Mouse (Mus musculus): ENCODE measurements at regions not wholly inside any gene's neighbourhood (a gene's known extent, or its start where the extent isn't known, plus 50 kb on each side); places are given as distances from the start of the nearest gene placed in this dataset.

DNA sequence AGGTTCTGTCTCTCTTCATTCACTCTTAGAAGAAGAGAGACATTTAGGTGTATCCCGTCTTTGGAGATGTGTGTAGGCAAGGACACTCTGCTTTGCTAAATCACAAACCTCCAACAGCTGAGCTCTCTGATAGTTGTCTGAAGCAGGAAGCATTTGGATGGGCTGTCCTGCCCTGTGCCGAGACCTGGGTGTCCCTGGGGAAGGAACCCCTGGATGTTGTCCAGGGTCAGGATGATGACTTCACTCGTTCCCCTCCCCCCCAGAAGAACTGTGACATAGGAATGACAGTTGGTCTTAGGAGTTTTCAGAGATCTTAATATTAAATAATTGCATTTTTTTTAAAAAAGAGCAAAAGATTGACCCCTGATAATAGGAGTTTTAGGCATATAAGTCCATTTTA, 197.9 kb upstream of the Arid1b start:
- Histone ChIP-seq H3K27ac (no peak overlapping the region), H3K27me3 (peaks cover 7% of the 10 kb centered on the region; the same call in 1 of the 2 replicates), H3K9me3 (no peaks in the 10 kb centered on the region), H3K4me3 (no peak overlapping the region), H3K36me3 (no peaks in the 10 kb centered on the region), H3K9ac (no peak overlapping the region), H3K4me2 (replicated peaks) (no peak overlapping the region), H3K4me1 (no peaks in the 10 kb centered on the region)
- WGBS, result 67% methylated on average over 3 of the region's 3 CpGs
- no peak for ATAC-seq (ENCODE audit: low FRiP score, low read depth)

DNA sequence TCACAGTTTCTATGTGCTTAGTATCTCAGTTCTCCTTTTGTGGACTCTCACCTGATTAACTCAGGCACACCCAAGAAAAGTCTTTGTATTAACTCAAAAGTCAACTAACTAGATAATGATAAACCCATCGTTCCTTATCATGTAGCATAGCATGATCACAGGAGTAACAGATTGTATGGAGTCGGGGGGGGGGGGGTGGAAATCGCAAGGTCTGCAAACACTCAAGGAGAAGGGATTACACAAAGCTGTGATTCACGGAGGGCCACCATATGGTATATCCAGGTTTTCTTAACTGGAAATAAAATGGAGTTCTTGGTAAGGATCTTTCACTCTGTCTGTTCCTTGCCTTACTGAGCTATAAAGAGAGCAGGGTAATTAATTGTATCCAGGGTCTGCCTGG, 190.1 kb upstream of the Arid1b start:
- no peak overlapping the region for H3K4me2 ChIP-seq (replicated peaks)
- no peak overlapping the region for H3K4me3 ChIP-seq
- H3K4me1 ChIP-seq, result peaks cover 10% of the 10 kb centered on the region
- no peaks in the 10 kb centered on the region for H3K9me3 ChIP-seq
- no peak for ATAC-seq (ENCODE audit: low FRiP score, low read depth)
- WGBS, result 68% methylated on average over 4 of the region's 4 CpGs
- no peak overlapping the region for H3K9ac ChIP-seq
- peaks cover 6% of the 10 kb centered on the region for H3K27me3 ChIP-seq
- no peaks in the 10 kb centered on the region for H3K36me3 ChIP-seq
- no peak overlapping the region for H3K27ac ChIP-seq

DNA sequence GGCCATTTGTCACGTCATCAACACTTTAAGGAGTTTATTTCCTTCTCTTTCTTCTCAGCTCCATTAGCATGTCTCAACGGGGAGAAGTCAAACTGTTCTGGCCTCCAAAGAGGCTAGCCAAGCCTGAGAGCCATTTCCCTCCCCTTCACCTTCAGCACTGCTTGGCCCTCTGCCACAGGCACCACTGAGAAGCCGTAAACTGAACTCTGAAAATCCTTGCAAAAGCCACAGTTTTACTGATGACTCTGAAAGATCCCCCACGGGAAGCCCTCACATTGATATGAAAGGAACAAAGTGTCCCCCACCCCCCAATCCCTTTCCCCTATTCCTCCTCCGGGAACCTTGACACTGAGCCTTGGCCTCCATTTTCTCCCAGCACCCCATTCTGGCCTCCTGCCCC, 188.1 kb upstream of the Arid1b start:
- Histone ChIP-seq H3K4me1 (peaks cover 10% of the 10 kb centered on the region), H3K36me3 (no peaks in the 10 kb centered on the region), H3K27ac (no peak overlapping the region), H3K4me3 (no peak overlapping the region), H3K9ac (no peak overlapping the region), H3K27me3 (peaks cover 8% of the 10 kb centered on the region), H3K4me2 (replicated peaks) (no peak overlapping the region), H3K9me3 (no peaks in the 10 kb centered on the region)
- no peak for ATAC-seq (ENCODE audit: low FRiP score, low read depth)
- 26% methylated on average over 5 of the region's 5 CpGs for WGBS

DNA sequence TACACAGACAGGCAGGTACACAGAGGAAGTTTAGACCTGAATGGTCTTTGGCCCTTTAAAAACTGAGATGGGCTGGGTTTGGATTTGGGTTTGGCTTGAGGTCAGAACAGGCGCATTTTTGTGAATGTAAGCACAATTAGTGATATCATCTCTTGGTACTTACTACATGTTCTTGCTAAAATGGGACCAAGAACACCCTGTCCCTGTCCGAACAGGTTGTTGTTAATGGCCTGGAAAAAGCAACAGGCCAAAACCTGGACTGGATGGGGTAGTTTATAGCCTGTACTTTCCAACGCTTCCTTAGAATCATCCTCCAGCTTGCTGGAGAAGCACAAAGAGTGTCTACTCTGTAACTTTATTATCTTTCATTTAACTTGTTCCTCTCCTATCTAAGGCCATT, 185.2 kb upstream of the Arid1b start:
- no peaks in the 10 kb centered on the region for H3K36me3 ChIP-seq
- no peak overlapping the region for H3K9ac ChIP-seq
- H3K27me3 ChIP-seq, result 0 out of 2 replicates have a peak, but pooled peaks cover 3% of the 10 kb centered on the region
- no peak overlapping the region for H3K4me3 ChIP-seq
- WGBS, result 77% methylated on average over 3 of the region's 3 CpGs
- peaks cover 10% of the 10 kb centered on the region for H3K4me1 ChIP-seq
- no peak overlapping the region for H3K4me2 ChIP-seq (replicated peaks)
- H3K27ac ChIP-seq, result no peak overlapping the region
- no peak for ATAC-seq (ENCODE audit: low FRiP score, low read depth)
- no peaks in the 10 kb centered on the region for H3K9me3 ChIP-seq

DNA sequence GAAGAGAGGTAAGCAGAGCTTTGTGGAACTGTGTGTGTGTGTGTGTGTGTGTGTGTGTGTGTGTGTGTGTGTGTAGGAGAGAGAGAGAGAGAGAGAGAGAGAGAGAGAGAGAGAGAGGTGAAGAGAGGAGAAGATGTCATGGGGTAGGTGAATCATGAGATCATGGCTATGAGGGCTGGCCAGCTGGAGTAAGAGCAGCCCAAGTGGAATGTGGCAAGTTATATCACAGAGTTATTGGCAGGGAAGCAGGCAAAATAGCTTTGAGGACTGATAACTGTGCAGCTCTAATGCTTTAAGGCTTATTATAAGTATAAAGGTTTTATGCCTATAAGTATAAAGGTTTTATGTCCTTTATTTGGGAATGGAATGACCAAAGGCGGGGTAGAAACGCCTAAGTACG, 180.9 kb upstream of the Arid1b start:
- no peak for ATAC-seq (ENCODE audit: low FRiP score, low read depth)
- Histone ChIP-seq H3K4me2 (replicated peaks) (no peak overlapping the region), H3K27me3 (peaks cover 5% of the 10 kb centered on the region; the same call in 1 of the 2 replicates), H3K4me3 (no peak overlapping the region), H3K36me3 (no peaks in the 10 kb centered on the region), H3K9me3 (no peaks in the 10 kb centered on the region), H3K9ac (no peak overlapping the region), H3K4me1 (no peaks in the 10 kb centered on the region), H3K27ac (no peak overlapping the region)
- WGBS, result 70% methylated on average over 3 of the region's 3 CpGs

DNA sequence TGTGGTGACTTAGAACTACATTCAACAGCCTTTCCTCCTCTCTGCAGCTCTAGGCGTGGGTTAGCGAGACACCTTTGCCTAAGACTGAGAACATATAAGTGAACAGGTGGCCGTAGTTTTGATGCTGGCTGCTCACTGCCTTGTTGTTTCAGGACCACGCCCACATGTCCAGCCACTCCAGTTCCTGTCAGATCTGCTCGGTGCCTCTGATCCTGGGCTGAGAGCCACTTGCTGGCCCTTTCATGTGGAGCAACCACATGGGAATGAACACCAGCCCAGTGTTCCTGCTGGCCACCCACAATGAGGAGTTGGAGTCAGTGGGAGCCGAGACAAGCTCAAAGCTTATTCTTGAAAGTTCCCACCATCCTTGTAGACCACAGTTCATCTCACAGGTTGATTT, 180.5 kb upstream of the Arid1b start:
- Histone ChIP-seq H3K27ac (no peak overlapping the region), H3K4me2 (replicated peaks) (no peak overlapping the region), H3K36me3 (no peaks in the 10 kb centered on the region), H3K4me1 (no peaks in the 10 kb centered on the region), H3K4me3 (no peak overlapping the region), H3K9me3 (no peaks in the 10 kb centered on the region), H3K27me3 (peaks cover 5% of the 10 kb centered on the region; the same call in 1 of the 2 replicates), H3K9ac (no peak overlapping the region)
- no peak for ATAC-seq (ENCODE audit: low FRiP score, low read depth)
- 67% methylated on average over 6 of the region's 6 CpGs for WGBS

DNA sequence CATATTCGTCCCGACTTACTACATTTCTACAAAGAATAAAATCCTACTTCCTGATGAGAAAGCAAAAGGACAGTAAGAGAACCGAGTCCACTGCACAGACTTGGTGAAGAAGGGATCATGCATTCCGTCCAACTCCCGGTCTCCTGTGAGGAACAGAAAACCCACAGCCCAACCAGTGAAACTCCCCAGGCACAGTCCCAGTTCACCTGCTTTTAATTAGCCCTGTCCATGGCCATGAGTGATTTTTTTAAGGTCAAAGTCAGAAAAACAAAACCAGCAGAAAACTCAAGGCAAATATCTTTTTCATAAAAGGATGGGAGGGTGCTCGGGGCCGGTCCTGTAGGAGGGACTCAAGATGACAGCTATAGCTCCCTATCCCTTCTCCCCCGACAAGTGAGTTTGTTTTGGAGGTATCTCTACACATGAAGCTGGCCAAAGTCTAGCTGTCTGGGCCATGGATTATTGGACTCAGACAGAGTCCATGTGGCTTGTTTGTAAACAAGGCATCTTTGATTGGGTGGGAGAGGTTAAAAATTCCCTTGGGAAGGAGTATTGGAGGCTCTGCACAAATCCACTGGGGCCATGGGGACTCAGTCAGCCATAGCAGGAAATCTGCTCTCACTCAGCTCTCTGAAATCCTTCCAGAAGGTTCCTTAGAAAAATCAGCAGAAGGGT, 168.8 kb upstream of the Arid1b start:
- no peaks in the 10 kb centered on the region for H3K27me3 ChIP-seq
- no peaks in the 10 kb centered on the region for H3K4me1 ChIP-seq
- no peak overlapping the region for H3K4me3 ChIP-seq
- no peak overlapping the region for H3K27ac ChIP-seq
- H3K36me3 ChIP-seq, result no peaks in the 10 kb centered on the region
- WGBS, result 55% methylated on average over 8 of the region's 8 CpGs
- no peak overlapping the region for H3K4me2 ChIP-seq (replicated peaks)
- ATAC-seq (ENCODE audit: low FRiP score, low read depth), result no peak
- no peaks in the 10 kb centered on the region for H3K9me3 ChIP-seq
- no peak overlapping the region for H3K9ac ChIP-seq

DNA sequence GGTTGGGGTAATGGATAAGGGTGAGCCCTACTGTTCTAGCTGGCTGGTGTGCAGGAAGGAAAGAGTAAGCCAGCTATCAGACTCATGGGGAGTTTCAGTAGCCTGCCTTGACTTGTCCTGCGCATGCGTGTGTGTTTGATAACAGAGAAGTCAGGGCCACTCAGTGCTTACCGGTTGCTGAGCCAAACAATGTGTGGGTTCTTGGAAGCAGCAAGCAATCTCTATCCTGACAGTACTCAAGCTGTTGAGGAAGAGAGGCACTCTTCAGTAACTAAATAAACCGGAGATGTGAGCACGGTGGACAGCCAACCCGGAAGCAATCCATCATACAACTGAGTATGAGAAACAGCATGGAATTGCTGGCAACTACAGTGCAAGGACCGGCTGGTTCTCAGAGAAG, 160.1 kb upstream of the Arid1b start:
- Histone ChIP-seq H3K4me3 (no peak overlapping the region), H3K27ac (no peak overlapping the region), H3K27me3 (no peaks in the 10 kb centered on the region), H3K4me1 (no peaks in the 10 kb centered on the region), H3K4me2 (replicated peaks) (no peak overlapping the region), H3K9ac (no peak overlapping the region), H3K9me3 (no peaks in the 10 kb centered on the region), H3K36me3 (no peaks in the 10 kb centered on the region)
- 84% methylated on average over 7 of the region's 7 CpGs for WGBS
- ATAC-seq (ENCODE audit: low FRiP score, low read depth), result no peak

DNA sequence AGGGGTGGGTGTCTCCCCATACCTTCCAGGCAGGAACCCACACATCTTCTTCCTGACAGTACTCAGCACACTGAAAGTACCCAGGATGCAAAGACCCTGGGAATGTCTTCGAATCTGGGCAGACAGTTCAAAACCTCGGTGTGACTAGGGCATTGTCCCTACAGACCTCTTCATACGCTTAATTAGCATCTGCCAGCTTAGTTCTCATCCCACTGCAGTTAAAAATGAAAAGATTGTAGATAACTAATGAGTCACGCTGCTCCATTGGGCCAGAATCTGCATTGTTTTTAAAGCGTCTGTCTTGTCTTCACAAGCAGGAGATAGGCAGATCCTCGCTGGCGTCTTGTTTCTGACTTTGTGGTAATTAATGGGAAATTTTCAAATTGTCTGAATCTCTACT, 159.6 kb upstream of the Arid1b start:
- H3K4me3 ChIP-seq, result no peak overlapping the region
- no peak overlapping the region for H3K27ac ChIP-seq
- H3K36me3 ChIP-seq, result no peaks in the 10 kb centered on the region
- no peaks in the 10 kb centered on the region for H3K9me3 ChIP-seq
- no peak overlapping the region for H3K4me2 ChIP-seq (replicated peaks)
- no peak for ATAC-seq (ENCODE audit: low FRiP score, low read depth)
- no peaks in the 10 kb centered on the region for H3K4me1 ChIP-seq
- H3K27me3 ChIP-seq, result no peaks in the 10 kb centered on the region
- WGBS, result 85% methylated on average over 7 of the region's 7 CpGs
- no peak overlapping the region for H3K9ac ChIP-seq

DNA sequence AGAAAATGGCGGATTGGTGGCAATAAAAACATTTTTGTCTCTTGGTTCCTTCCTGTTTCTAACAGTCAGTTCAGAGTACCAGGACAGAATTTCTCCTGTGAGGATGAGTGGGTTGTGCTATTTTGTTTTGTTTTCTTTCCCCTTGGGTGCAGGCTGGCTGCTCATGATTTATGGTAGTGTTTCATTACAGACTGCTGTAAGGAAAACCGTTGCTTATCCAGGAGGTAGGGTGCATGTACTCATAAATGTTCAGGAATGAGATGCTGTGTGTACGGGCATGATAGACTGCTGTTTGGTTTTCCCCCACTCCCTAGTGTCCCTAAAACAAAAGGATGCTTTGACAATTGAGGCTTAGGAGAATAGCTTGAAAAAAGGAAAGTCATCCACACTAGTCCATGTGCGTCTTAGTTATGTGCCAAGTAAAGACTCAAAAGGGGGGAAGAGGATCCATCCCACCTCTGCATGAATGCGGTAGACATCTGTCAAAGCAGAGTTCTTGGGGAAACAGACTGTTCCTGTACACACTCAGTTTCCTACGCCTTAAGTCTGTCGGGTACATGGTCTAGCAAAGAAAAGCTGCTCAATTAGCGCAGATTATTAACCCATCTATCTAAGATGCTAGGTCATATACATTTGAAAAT, 158.9 kb upstream of the Arid1b start:
- Histone ChIP-seq H3K4me1 (no peaks in the 10 kb centered on the region), H3K4me3 (no peak overlapping the region), H3K27me3 (no peaks in the 10 kb centered on the region), H3K9me3 (no peaks in the 10 kb centered on the region), H3K4me2 (replicated peaks) (no peak overlapping the region), H3K36me3 (no peaks in the 10 kb centered on the region), H3K9ac (no peak overlapping the region), H3K27ac (no peak overlapping the region)
- 70% methylated on average over 8 of the region's 8 CpGs for WGBS
- no peak for ATAC-seq (ENCODE audit: low FRiP score, low read depth)

DNA sequence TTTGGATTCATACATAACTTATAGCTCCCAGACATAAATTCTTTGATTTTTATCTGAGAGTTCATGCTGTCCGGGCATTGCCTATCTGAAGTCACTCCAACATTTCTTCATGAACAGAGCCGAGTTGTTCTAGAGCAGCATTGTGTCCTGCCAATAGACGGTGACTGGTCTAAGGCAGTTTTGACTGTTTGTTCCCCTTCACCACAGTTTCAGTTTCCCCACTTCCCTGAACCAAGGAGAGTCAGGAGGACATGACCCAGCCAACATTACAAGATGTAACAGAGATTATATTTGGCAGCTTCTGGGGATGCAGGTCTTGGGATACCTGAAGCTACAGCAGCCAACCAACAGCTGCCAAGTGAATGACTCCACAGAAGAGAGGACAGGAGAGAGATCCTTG, 154.0 kb upstream of the Arid1b start:
- Histone ChIP-seq H3K36me3 (no peaks in the 10 kb centered on the region), H3K4me3 (no peak overlapping the region), H3K27ac (no peak overlapping the region), H3K9ac (no peak overlapping the region), H3K4me1 (no peaks in the 10 kb centered on the region), H3K27me3 (no peaks in the 10 kb centered on the region), H3K9me3 (no peaks in the 10 kb centered on the region), H3K4me2 (replicated peaks) (no peak overlapping the region)
- 92% methylated on average over 3 of the region's 3 CpGs for WGBS
- ATAC-seq (ENCODE audit: low FRiP score, low read depth), result no peak

DNA sequence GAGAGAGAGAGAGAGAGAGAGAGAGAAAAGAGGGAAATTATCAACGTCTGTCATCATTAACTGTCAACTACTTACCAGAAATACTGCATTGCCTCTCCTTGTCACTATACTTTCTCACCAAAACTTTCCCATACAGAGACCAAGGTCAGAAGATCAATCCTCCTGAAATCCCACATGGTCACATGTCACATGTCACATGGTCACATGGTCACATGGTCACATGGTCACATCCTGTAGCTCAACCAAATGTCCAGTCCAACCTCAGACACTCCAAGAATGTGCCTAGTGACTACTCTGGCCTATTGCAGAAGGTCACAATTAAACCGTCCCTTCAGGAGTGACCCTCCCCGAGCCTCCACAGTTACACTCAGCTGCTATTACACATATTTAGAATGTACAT, 135.8 kb upstream of the Arid1b start:
- no peak for ATAC-seq (ENCODE audit: low FRiP score, low read depth)
- 86% methylated on average over 3 of the region's 3 CpGs for WGBS
- no peak overlapping the region for H3K4me3 ChIP-seq
- no peak overlapping the region for H3K27ac ChIP-seq
- H3K4me2 ChIP-seq (replicated peaks), result no peak overlapping the region
- no peaks in the 10 kb centered on the region for H3K27me3 ChIP-seq
- no peaks in the 10 kb centered on the region for H3K9me3 ChIP-seq
- no peaks in the 10 kb centered on the region for H3K36me3 ChIP-seq
- no peak overlapping the region for H3K9ac ChIP-seq
- H3K4me1 ChIP-seq, result peaks cover 5% of the 10 kb centered on the region

DNA sequence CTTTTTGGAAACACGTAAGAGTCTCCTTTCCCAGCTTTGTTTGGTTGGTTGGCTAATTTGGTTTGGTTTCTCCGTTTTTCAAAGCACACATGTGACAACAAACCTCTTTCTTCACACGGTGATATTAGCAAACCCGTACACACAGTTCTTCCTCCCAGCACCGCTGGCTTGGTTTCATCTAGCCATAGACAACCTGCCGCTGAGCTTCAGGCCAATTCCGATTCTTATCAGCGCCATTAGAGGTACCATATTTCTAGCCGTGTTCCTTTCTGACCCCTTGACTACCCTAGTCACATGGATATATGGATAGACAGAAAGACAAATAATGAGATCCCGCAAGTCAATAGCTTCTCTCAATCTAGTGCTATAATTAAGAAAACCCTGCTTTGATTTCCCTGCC, 129.2 kb upstream of the Arid1b start:
- Histone ChIP-seq H3K9ac (no peak overlapping the region), H3K4me2 (replicated peaks) (peak overlapping the region; percentile 57; the same call in 1 of the 2 replicates), H3K36me3 (no peaks in the 10 kb centered on the region), H3K27ac (no peak overlapping the region), H3K4me3 (no peak overlapping the region), H3K9me3 (no peaks in the 10 kb centered on the region; the same call in 1 of the 2 replicates), H3K27me3 (0 out of 2 replicates have a peak, but pooled peaks cover 5% of the 10 kb centered on the region), H3K4me1 (peaks cover 27% of the 10 kb centered on the region)
- 87% methylated on average over 10 of the region's 10 CpGs for WGBS
- no peak for ATAC-seq (ENCODE audit: low FRiP score, low read depth)

All from limb, embryonic 13.5 days (tissue).